ENCODE assay signal across 13 mouse cellular contexts in genomic region chr5:3894294-3894619, GRCm38 (mm10). TPM values are rescaled to one million over a fixed set of nuclear protein-coding genes. Genes with fewer than 3 reads are reported as not detected.
DNase-seq lines count a peak whose midpoint lies in the region; ATAC-seq and TF ChIP-seq lines count a peak whose summit lies in the region.
"Not testable (repeated sequence)": the region's sequence is repeated elsewhere in the genome, so short reads cannot be mapped to it uniquely, and the experiment has no call there.
"Had no signal": no experiment of that assay in that cellular context is flagged by ENCODE, and none has a peak within 500 bp of the region (broad histone marks: within the 10 kb centered on the region; RNA-seq: fewer than 3 reads in every experiment).

No protein-coding gene starts in this region.

- peak; percentile 44; the same call in 1 of the 2 replicates for ATAC-seq in forebrain, embryonic 13.5 days
- ATAC-seq in heart, postnatal 0 days (ENCODE audit: insufficient read depth, low read depth); hindbrain, postnatal 0 days; limb, embryonic 14.5 days (ENCODE audit: low FRiP score, low read depth); lung, embryonic 15.5 days (ENCODE audit: borderline replicate concordance, extremely low read depth, low FRiP score, low TSS enrichment); midbrain, embryonic 14.5 days (ENCODE audit: low FRiP score, low TSS enrichment): not testable (repeated sequence)

- H3K4me3 ChIP-seq in embryonic facial prominence, embryonic 10.5 days, result peak overlapping the region; percentile 40; the same call in 1 of the 2 replicates
- not testable (repeated sequence) for H3K4me3 ChIP-seq in forebrain, embryonic 13.5 days
- H3K4me3 ChIP-seq in heart, postnatal 0 days (ENCODE audit: low read depth, low read length), result 0 out of 2 replicates have a peak overlapping the region, but pooled peaks have one; percentile 21
- H3K4me3 ChIP-seq in hindbrain, postnatal 0 days (ENCODE audit: low read length), result peak overlapping the region; percentile 20; the same call in 1 of the 2 replicates
- H3K4me3 ChIP-seq in limb, embryonic 14.5 days (replicated peaks; ENCODE audit: low read length), result peak overlapping the region; percentile 25
- H3K4me3 ChIP-seq in lung, embryonic 15.5 days, result peak overlapping the region; percentile 25
- peak overlapping the region; percentile 20; the same call in 1 of the 2 replicates for H3K4me3 ChIP-seq in midbrain, embryonic 14.5 days (replicated peaks; ENCODE audit: low read depth, low read length)

- not testable (repeated sequence) for TF ChIP-seq POLR2A in limb, embryonic 14.5 days (IDR thresholded peaks at IDR 0.05; ENCODE audit: borderline replicate concordance, extremely low read depth, insufficient read depth, insufficient read length)

- H3K9ac ChIP-seq in forebrain, embryonic 13.5 days; heart, postnatal 0 days (replicated peaks; ENCODE audit: low read depth, low read length); hindbrain, postnatal 0 days (replicated peaks; ENCODE audit: low read length); limb, embryonic 14.5 days (ENCODE audit: low read depth, low read length, severe bottlenecking); lung, embryonic 15.5 days; midbrain, embryonic 14.5 days (replicated peaks; ENCODE audit: low read length): not testable (repeated sequence)

- not testable (repeated sequence) for H3K27me3 ChIP-seq in embryonic facial prominence, embryonic 10.5 days (replicated peaks; ENCODE audit: low read depth, poor library complexity, severe bottlenecking); forebrain, embryonic 13.5 days; heart, postnatal 0 days (ENCODE audit: control insufficient read depth, insufficient read depth, low read length); hindbrain, postnatal 0 days (ENCODE audit: insufficient read depth, low read length); limb, embryonic 14.5 days (ENCODE audit: control insufficient read depth, insufficient read depth, low read length); lung, embryonic 15.5 days; midbrain, embryonic 14.5 days (ENCODE audit: control insufficient read depth, insufficient read depth, low read length)

- not testable (repeated sequence) for H3K36me3 ChIP-seq in embryonic facial prominence, embryonic 10.5 days (replicated peaks); forebrain, embryonic 13.5 days (ENCODE audit: poor library complexity, severe bottlenecking); heart, postnatal 0 days (replicated peaks; ENCODE audit: control insufficient read depth, insufficient read depth, low read length); hindbrain, postnatal 0 days (ENCODE audit: insufficient read depth, low read length); limb, embryonic 14.5 days (ENCODE audit: control insufficient read depth, insufficient read depth, low read length); lung, embryonic 15.5 days; midbrain, embryonic 14.5 days (ENCODE audit: control insufficient read depth, insufficient read depth, low read length)

- DNase-seq in embryonic facial prominence, embryonic 10.5 days (ENCODE audit: low spot score); heart, postnatal 0 days (ENCODE audit: low spot score); hindbrain, postnatal 0 days (ENCODE audit: low spot score); limb, embryonic 14.5 days (ENCODE audit: low spot score); midbrain, embryonic 14.5 days: not testable (repeated sequence)
- DNase-seq in thymus, postnatal 14 days, result peak; percentile 6

- not testable (repeated sequence) for H3K4me1 ChIP-seq in embryonic facial prominence, embryonic 10.5 days; forebrain, embryonic 13.5 days; heart, postnatal 0 days (ENCODE audit: control insufficient read depth, insufficient read depth); hindbrain, postnatal 0 days (ENCODE audit: insufficient read depth, low read length); limb, embryonic 14.5 days (ENCODE audit: control insufficient read depth, insufficient read depth, low read length); lung, embryonic 15.5 days; midbrain, embryonic 14.5 days (ENCODE audit: control insufficient read depth, insufficient read depth, low read length)

- not testable (repeated sequence) for H3K9me3 ChIP-seq in embryonic facial prominence, embryonic 10.5 days; forebrain, embryonic 13.5 days (replicated peaks); heart, postnatal 0 days (replicated peaks; ENCODE audit: control insufficient read depth, low read length); hindbrain, postnatal 0 days (ENCODE audit: low read length); limb, embryonic 14.5 days (ENCODE audit: control insufficient read depth, low read length); lung, embryonic 15.5 days; midbrain, embryonic 14.5 days (ENCODE audit: control insufficient read depth, low read length)

- 93% methylated on average over 4 of the region's 4 CpGs for WGBS in embryonic facial prominence, embryonic 10.5 days
- WGBS in forebrain, embryonic 13.5 days, result 94% methylated on average over 4 of the region's 4 CpGs
- 95% methylated on average over 4 of the region's 4 CpGs for WGBS in heart, postnatal 0 days
- 95% methylated on average over 4 of the region's 4 CpGs for WGBS in hindbrain, postnatal 0 days
- WGBS in limb, embryonic 14.5 days, result 94% methylated on average over 4 of the region's 4 CpGs
- 96% methylated on average over 4 of the region's 4 CpGs for WGBS in lung, embryonic 15.5 days
- WGBS in midbrain, embryonic 14.5 days, result 94% methylated on average over 4 of the region's 4 CpGs

- not testable (repeated sequence) for TF ChIP-seq EP300 in heart, postnatal 0 days (IDR thresholded peaks at IDR 0.05; ENCODE audit: low read depth)

- not testable (repeated sequence) for H3K4me2 ChIP-seq in forebrain, embryonic 13.5 days; heart, postnatal 0 days (ENCODE audit: low read depth, low read length); hindbrain, postnatal 0 days (ENCODE audit: low read depth, low read length); limb, embryonic 14.5 days (replicated peaks; ENCODE audit: low read depth, low read length, severe bottlenecking); lung, embryonic 15.5 days; midbrain, embryonic 14.5 days (ENCODE audit: low read length)

- not testable (repeated sequence) for H3K27ac ChIP-seq in embryonic facial prominence, embryonic 10.5 days (replicated peaks); forebrain, embryonic 13.5 days; heart, postnatal 0 days (ENCODE audit: low read depth); hindbrain, postnatal 0 days; limb, embryonic 14.5 days (replicated peaks; ENCODE audit: low read depth, low read length); lung, embryonic 15.5 days; midbrain, embryonic 14.5 days (replicated peaks; ENCODE audit: low read depth, low read length)

- not testable (repeated sequence) for TF ChIP-seq CTCF in heart, postnatal 0 days (IDR thresholded peaks at IDR 0.05; ENCODE audit: low read depth); hindbrain, postnatal 0 days (IDR thresholded peaks at IDR 0.05; ENCODE audit: low read depth)

RNA-seq across cellular contexts. Expression of gene Mterf1a, which starts 0.5 kb away (rescaled TPM):
- 8.6 and 10.8 TPM in 2 replicates for polyA plus RNA-seq in embryonic facial prominence, embryonic 10.5 days (2016; fragmentation: Nextera tagmentation; extraction: Ambion mirVana)
- polyA plus RNA-seq in forebrain, embryonic 13.5 days (2015; fragmentation: Nextera tagmentation; extraction: Ambion mirVana), result 8.0 and 10.5 TPM in 2 replicates
- 2.5 and 3.5 TPM in 2 replicates for total RNA-seq in heart, postnatal 0 days (2014; rRNA removed; ENCODE audit: low replicate concordance)
- 3.6 and 4.0 TPM in 2 replicates for polyA plus RNA-seq in heart, postnatal 0 days (2015; fragmentation: Nextera tagmentation; extraction: Ambion mirVana)
- 1.6 and 2.0 TPM in 2 replicates for total RNA-seq in hindbrain, postnatal 0 days (2014; rRNA removed)
- polyA plus RNA-seq in hindbrain, postnatal 0 days (2015; fragmentation: Nextera tagmentation; extraction: Ambion mirVana), result 3.4 and 3.9 TPM in 2 replicates
- polyA plus RNA-seq in limb, embryonic 14.5 days (2012; rRNA removed), result 4.2 and 5.2 TPM in 2 replicates
- polyA plus RNA-seq in limb, embryonic 14.5 days (2014; fragmentation: Nextera tagmentation; extraction: Ambion mirVana), result 7.0 and 7.8 TPM in 2 replicates
- 7.6 and 8.1 TPM in 2 replicates for polyA plus RNA-seq in lung, embryonic 15.5 days (2015; fragmentation: Nextera tagmentation; extraction: Ambion mirVana)
- polyA plus RNA-seq in midbrain, embryonic 14.5 days (2014; fragmentation: Nextera tagmentation; extraction: Ambion mirVana), result 6.8 and 7.0 TPM in 2 replicates

RNA-seq across cellular contexts. Expression of gene Akap9, which starts 33.6 kb away (rescaled TPM):
- polyA plus RNA-seq in embryonic facial prominence, embryonic 10.5 days (2016; fragmentation: Nextera tagmentation; extraction: Ambion mirVana), result 113 and 119 TPM in 2 replicates
- 348 and 369 TPM in 2 replicates for polyA plus RNA-seq in forebrain, embryonic 13.5 days (2015; fragmentation: Nextera tagmentation; extraction: Ambion mirVana)
- total RNA-seq in heart, postnatal 0 days (2014; rRNA removed; ENCODE audit: low replicate concordance), result 10.2 and 31.6 TPM in 2 replicates
- polyA plus RNA-seq in heart, postnatal 0 days (2015; fragmentation: Nextera tagmentation; extraction: Ambion mirVana), result 84.3 and 96.2 TPM in 2 replicates
- total RNA-seq in hindbrain, postnatal 0 days (2014; rRNA removed), result 41.6 and 45.9 TPM in 2 replicates
- 225 and 227 TPM in 2 replicates for polyA plus RNA-seq in hindbrain, postnatal 0 days (2015; fragmentation: Nextera tagmentation; extraction: Ambion mirVana)
- 23.1 and 34.3 TPM in 2 replicates for polyA plus RNA-seq in limb, embryonic 14.5 days (2012; rRNA removed)
- polyA plus RNA-seq in limb, embryonic 14.5 days (2014; fragmentation: Nextera tagmentation; extraction: Ambion mirVana), result 114 and 127 TPM in 2 replicates
- polyA plus RNA-seq in lung, embryonic 15.5 days (2015; fragmentation: Nextera tagmentation; extraction: Ambion mirVana), result 102 and 105 TPM in 2 replicates
- 362 and 409 TPM in 2 replicates for polyA plus RNA-seq in midbrain, embryonic 14.5 days (2014; fragmentation: Nextera tagmentation; extraction: Ambion mirVana)

RNA-seq across cellular contexts. Expression of gene Lrrd1, which starts 49.3 kb away (rescaled TPM):
- 0.07 TPM in 1 of 2 replicates, not detected in the other for polyA plus RNA-seq in embryonic facial prominence, embryonic 10.5 days (2016; fragmentation: Nextera tagmentation; extraction: Ambion mirVana)
- 0.10 and 0.11 TPM in 2 replicates for polyA plus RNA-seq in forebrain, embryonic 13.5 days (2015; fragmentation: Nextera tagmentation; extraction: Ambion mirVana)
- total RNA-seq in heart, postnatal 0 days (2014; rRNA removed; ENCODE audit: low replicate concordance), result not detected in 2 replicates
- 0.14 and 0.29 TPM in 2 replicates for polyA plus RNA-seq in heart, postnatal 0 days (2015; fragmentation: Nextera tagmentation; extraction: Ambion mirVana)
- not detected in 2 replicates for total RNA-seq in hindbrain, postnatal 0 days (2014; rRNA removed)
- polyA plus RNA-seq in hindbrain, postnatal 0 days (2015; fragmentation: Nextera tagmentation; extraction: Ambion mirVana), result 0.09 TPM in 1 of 2 replicates, not detected in the other
- polyA plus RNA-seq in limb, embryonic 14.5 days (2012; rRNA removed), result 0.04 TPM in 1 of 2 replicates, not detected in the other
- 0.06 TPM in 1 of 2 replicates, not detected in the other for polyA plus RNA-seq in limb, embryonic 14.5 days (2014; fragmentation: Nextera tagmentation; extraction: Ambion mirVana)
- 0.06 TPM in 1 of 2 replicates, not detected in the other for polyA plus RNA-seq in lung, embryonic 15.5 days (2015; fragmentation: Nextera tagmentation; extraction: Ambion mirVana)
- 0.12 and 0.18 TPM in 2 replicates for polyA plus RNA-seq in midbrain, embryonic 14.5 days (2014; fragmentation: Nextera tagmentation; extraction: Ambion mirVana)
- total RNA-seq: gastrocnemius, postnatal 14 days; heart, postnatal 25 days; layer of hippocampus, postnatal 10 days; liver, adult 2 months had no signal
- polyA plus RNA-seq: kidney, postnatal 0 days had no signal
